Mouse (Mus musculus): Measurements from ENCODE around the gene Eps15l1. TPM values are rescaled to one million over a fixed set of nuclear protein-coding genes. Genes with fewer than 3 reads are reported as not detected.

Eps15l1 gene
- polyA plus RNA-seq, 1 experiment, result 22.8 TPM

- Histone ChIP-seq H3K79me2 (ENCODE audit: control insufficient read depth, insufficient read depth) (no peaks in the 10 kb centered on the region), H3K4me2 (ENCODE audit: low read depth) (no peak overlapping the region), H3K4me3 (no peak overlapping the region), H3ac (ENCODE audit: control insufficient read depth, insufficient read length) (no peak overlapping the region), H3K27me3 (ENCODE audit: control insufficient read depth, insufficient read depth, insufficient read length) (no peaks in the 10 kb centered on the region), H3K36me3 (ENCODE audit: control insufficient read depth, insufficient read depth) (no peaks in the 10 kb centered on the region)
- TF ChIP-seq POLR2AphosphoS2 (IDR thresholded peaks at IDR 0.05; ENCODE audit: insufficient read length, low read depth) (no peak), POLR2A (IDR thresholded peaks at IDR 0.05; ENCODE audit: insufficient read length, low read depth) (no peak), REST (IDR thresholded peaks at IDR 0.05; ENCODE audit: insufficient read depth, insufficient read length) (no peak), MYOG (IDR thresholded peaks at IDR 0.05; ENCODE audit: control insufficient read depth in 1 of 3, insufficient read depth in 1 of 3, insufficient read length in 2 of 3, low read depth in 2 of 3) (no peak), E2F4 (IDR thresholded peaks at IDR 0.05; ENCODE audit: insufficient read depth) (no peak), TCF12 (IDR thresholded peaks at IDR 0.05; ENCODE audit: insufficient read depth, poor library complexity, severe bottlenecking) (no peak), MYOD1 (IDR thresholded peaks at IDR 0.05; ENCODE audit: control insufficient read depth in 1 of 3, insufficient read length in 2 of 3, low read depth in 2 of 3) (no peak), SRF (IDR thresholded peaks at IDR 0.05; ENCODE audit: control insufficient read depth, insufficient read length, low read depth) (no peak), USF1 (IDR thresholded peaks at IDR 0.05; ENCODE audit: low read depth) (no peak), MAX (IDR thresholded peaks at IDR 0.05; ENCODE audit: low read depth) (no peak)
These were observed 120.4 kb downstream of the Eps15l1 start for GRCm38 (mm10) chr8:72300654-72301400.

DNA sequence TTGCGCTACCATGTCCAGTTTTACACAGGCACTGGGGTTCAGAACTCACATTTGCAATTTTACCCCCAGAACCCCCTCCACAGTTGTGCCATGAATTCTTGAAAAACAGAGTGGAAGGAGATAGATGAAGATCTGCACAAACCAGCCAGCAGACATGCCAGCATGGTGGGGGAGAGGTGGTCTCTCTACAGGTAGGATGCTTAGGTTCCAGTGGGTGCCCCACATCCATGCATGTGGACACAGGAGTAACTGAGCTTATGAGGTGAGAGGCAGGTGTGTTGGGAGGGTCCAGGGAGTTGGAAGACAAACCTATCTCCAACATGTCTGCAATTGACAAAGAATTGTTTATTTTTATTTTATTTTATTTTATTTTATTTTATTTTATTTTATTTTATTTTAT, 122.3 kb downstream of the Eps15l1 start:
- H3K36me3 ChIP-seq (ENCODE audit: control insufficient read depth, insufficient read depth), result no peaks in the 10 kb centered on the region
- H3K79me2 ChIP-seq (ENCODE audit: control insufficient read depth, insufficient read depth), result no peaks in the 10 kb centered on the region
- H3ac ChIP-seq (ENCODE audit: control insufficient read depth, insufficient read length), result no peak overlapping the region
- TF ChIP-seq SRF (IDR thresholded peaks at IDR 0.05; ENCODE audit: control insufficient read depth, insufficient read length, low read depth) (no peak), TCF3 (IDR thresholded peaks at IDR 0.05; ENCODE audit: insufficient read length, low read depth) (no peak), USF1 (IDR thresholded peaks at IDR 0.05; ENCODE audit: low read depth) (no peak), POLR2A (IDR thresholded peaks at IDR 0.05; ENCODE audit: insufficient read length, low read depth) (no peak), TCF12 (IDR thresholded peaks at IDR 0.05; ENCODE audit: insufficient read depth, poor library complexity, severe bottlenecking) (no peak), REST (IDR thresholded peaks at IDR 0.05; ENCODE audit: insufficient read depth, insufficient read length) (no peak), E2F4 (IDR thresholded peaks at IDR 0.05; ENCODE audit: insufficient read depth) (no peak), CEBPB (IDR thresholded peaks at IDR 0.05; ENCODE audit: insufficient read depth, poor library complexity, severe bottlenecking) (no peak), MYOG (IDR thresholded peaks at IDR 0.05; ENCODE audit: control insufficient read depth in 1 of 3, insufficient read depth in 1 of 3, insufficient read length in 2 of 3, low read depth in 2 of 3) (no peak)
- H3K4me3 ChIP-seq, result no peak overlapping the region
- no peaks in the 10 kb centered on the region for H3K27me3 ChIP-seq (ENCODE audit: control insufficient read depth, insufficient read depth, insufficient read length)
- H3K4me2 ChIP-seq (ENCODE audit: low read depth), result no peak overlapping the region

GRCm38 (mm10) chr8:72296561-72296960, 124.7 kb downstream of the Eps15l1 start:
- H3K4me2 ChIP-seq (ENCODE audit: low read depth), result no peak overlapping the region
- no peak for TF ChIP-seq SRF (IDR thresholded peaks at IDR 0.05; ENCODE audit: control insufficient read depth, insufficient read length, low read depth)
- no peak for TF ChIP-seq POLR2AphosphoS2 (IDR thresholded peaks at IDR 0.05; ENCODE audit: insufficient read length, low read depth)
- TF ChIP-seq TCF3 (IDR thresholded peaks at IDR 0.05; ENCODE audit: insufficient read length, low read depth), result no peak
- TF ChIP-seq TCF12 (IDR thresholded peaks at IDR 0.05; ENCODE audit: insufficient read depth, poor library complexity, severe bottlenecking), result no peak
- no peak for TF ChIP-seq MAX (IDR thresholded peaks at IDR 0.05; ENCODE audit: low read depth)
- TF ChIP-seq POLR2A (IDR thresholded peaks at IDR 0.05; ENCODE audit: insufficient read length, low read depth), result no peak
- no peak for TF ChIP-seq E2F4 (IDR thresholded peaks at IDR 0.05; ENCODE audit: insufficient read depth)
- no peak for TF ChIP-seq USF1 (IDR thresholded peaks at IDR 0.05; ENCODE audit: low read depth)
- no peak for TF ChIP-seq MYOG (IDR thresholded peaks at IDR 0.05; ENCODE audit: control insufficient read depth in 1 of 3, insufficient read depth in 1 of 3, insufficient read length in 2 of 3, low read depth in 2 of 3)
- no peak for TF ChIP-seq CEBPB (IDR thresholded peaks at IDR 0.05; ENCODE audit: insufficient read depth, poor library complexity, severe bottlenecking)
- no peak for TF ChIP-seq MYOD1 (IDR thresholded peaks at IDR 0.05; ENCODE audit: control insufficient read depth in 1 of 3, insufficient read length in 2 of 3, low read depth in 2 of 3)
- TF ChIP-seq REST (IDR thresholded peaks at IDR 0.05; ENCODE audit: insufficient read depth, insufficient read length), result no peak
- H3K4me3 ChIP-seq, result no peak overlapping the region
- no peaks in the 10 kb centered on the region for H3K79me2 ChIP-seq (ENCODE audit: control insufficient read depth, insufficient read depth)
- H3K27me3 ChIP-seq (ENCODE audit: control insufficient read depth, insufficient read depth, insufficient read length), result no peaks in the 10 kb centered on the region
- H3K36me3 ChIP-seq (ENCODE audit: control insufficient read depth, insufficient read depth), result no peaks in the 10 kb centered on the region
- no peak overlapping the region for H3ac ChIP-seq (ENCODE audit: control insufficient read depth, insufficient read length)

- Histone ChIP-seq H3K4me3 (no peak overlapping the region), H3ac (ENCODE audit: control insufficient read depth, insufficient read length) (no peak overlapping the region), H3K4me2 (ENCODE audit: low read depth) (peak overlapping the region; percentile 48), H3K36me3 (ENCODE audit: control insufficient read depth, insufficient read depth) (no peaks in the 10 kb centered on the region), H3K79me2 (ENCODE audit: control insufficient read depth, insufficient read depth) (no peaks in the 10 kb centered on the region), H3K27me3 (ENCODE audit: control insufficient read depth, insufficient read depth, insufficient read length) (no peaks in the 10 kb centered on the region)
- TF ChIP-seq POLR2AphosphoS2 (IDR thresholded peaks at IDR 0.05; ENCODE audit: insufficient read length, low read depth) (no peak), MYOD1 (IDR thresholded peaks at IDR 0.05; ENCODE audit: control insufficient read depth in 1 of 3, insufficient read length in 2 of 3, low read depth in 2 of 3) (peak in 2 of 3 experiments; percentile 68 to 84), TCF12 (IDR thresholded peaks at IDR 0.05; ENCODE audit: insufficient read depth, poor library complexity, severe bottlenecking) (no peak), CEBPB (IDR thresholded peaks at IDR 0.05; ENCODE audit: insufficient read depth, poor library complexity, severe bottlenecking) (no peak), MYOG (IDR thresholded peaks at IDR 0.05; ENCODE audit: control insufficient read depth in 1 of 3, insufficient read depth in 1 of 3, insufficient read length in 2 of 3, low read depth in 2 of 3) (peak in 2 of 3 experiments; percentile 50 to 71)
These were observed 125.6 kb downstream of the Eps15l1 start for GRCm38 (mm10) chr8:72295679-72296078.
